Mouse (Mus musculus) hematopoietic stem cell, adult 5-6 weeks (primary cell): Measurements from ENCODE around the gene Mt2. TPM values are rescaled to one million over a fixed set of nuclear protein-coding genes. Genes with fewer than 3 reads are reported as not detected.
A peak's percentile ranks its signal among the peaks of the same experiment; 100 is the strongest.

Experiments
- ATAC-seq, 2 experiments: fragments of 125-278 bp in 1 of 2; replicated peaks in 1 of 2; 2 replicates each; pipeline ENCODE4 v1.8.0; 2016 to 2017; ENCODE audit warnings: inconsistent platforms in 2 of 2, mild to moderate bottlenecking in 2 of 2, moderate number of reproducible peaks in 2 of 2, low read depth in 1 of 2, moderate TSS enrichment in 1 of 2; ENCODE audit not compliant: low FRiP score in 2 of 2, poor library complexity in 2 of 2, severe bottlenecking in 2 of 2, insufficient read depth in 1 of 2, low TSS enrichment in 1 of 2
- total RNA-seq: library from RNA; stranded (forward); fragments of 172-1452, 232-1000 nt; gene quantifications from 2 replicates; pipeline ENCODE4 v1.2.3, GENCODE M21; 2017

Gene Mt2
- total RNA-seq, 1 experiment from 2014 or later: 52.7 TPM

DNA sequence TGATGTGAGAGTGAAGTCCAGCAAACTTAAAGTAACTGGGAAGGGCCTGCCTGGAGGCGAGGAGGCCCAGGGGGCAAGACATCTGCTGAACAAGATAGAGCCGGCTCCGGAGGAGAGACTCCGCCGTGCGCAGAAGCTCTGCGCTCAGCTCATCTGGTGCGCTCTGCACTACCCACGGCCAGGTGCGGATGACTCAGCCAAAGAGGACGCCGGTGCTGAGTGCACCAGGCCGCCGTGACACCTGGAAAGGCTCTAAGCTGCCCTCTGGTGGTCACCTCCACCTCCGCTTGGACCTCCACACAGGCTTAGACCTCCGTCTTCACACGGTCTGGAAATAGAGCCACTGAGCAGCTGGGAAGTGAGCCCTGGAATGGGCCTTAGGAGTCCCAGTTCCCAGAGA lies 14.1 kb downstream of the Mt2 start:
- ATAC-seq: peak; percentile 24 to 43; a peak in 3 of 4 replicates

DNA sequence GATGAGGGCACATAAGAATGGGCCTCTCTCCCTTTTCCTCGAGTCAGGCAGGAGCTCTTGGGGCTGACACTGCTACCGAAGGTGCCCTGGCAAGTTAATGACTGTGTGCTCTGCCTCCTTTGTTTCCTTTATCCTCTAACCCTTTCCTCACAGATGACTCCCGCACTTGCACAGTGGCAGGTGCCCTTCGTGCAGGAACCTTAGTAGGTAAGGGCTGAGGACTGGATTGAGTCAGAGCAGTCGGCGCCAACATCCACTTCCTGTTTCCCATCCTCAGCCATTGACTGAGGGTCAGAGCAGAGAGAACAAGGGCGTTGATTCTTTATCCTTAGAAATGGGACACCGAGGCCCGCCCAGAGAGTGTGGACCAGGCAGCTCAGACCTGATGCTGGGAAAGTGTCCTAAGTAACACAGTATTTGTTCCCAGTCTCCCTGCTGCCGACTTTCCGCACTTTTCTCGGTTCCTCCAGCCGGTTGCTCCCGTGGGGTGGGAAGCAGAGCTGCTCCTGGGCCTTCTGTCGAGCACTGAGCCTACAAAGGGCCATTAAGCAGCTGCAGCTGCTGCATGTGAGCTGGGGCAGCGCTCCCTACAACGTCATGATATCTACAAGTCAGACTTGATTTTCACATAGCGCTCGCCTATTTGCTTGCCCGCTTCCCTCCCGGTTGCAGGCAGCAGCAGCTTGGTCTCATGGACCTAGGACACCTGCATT lies 15.0 kb downstream of the Mt2 start:
- no peak for ATAC-seq

DNA sequence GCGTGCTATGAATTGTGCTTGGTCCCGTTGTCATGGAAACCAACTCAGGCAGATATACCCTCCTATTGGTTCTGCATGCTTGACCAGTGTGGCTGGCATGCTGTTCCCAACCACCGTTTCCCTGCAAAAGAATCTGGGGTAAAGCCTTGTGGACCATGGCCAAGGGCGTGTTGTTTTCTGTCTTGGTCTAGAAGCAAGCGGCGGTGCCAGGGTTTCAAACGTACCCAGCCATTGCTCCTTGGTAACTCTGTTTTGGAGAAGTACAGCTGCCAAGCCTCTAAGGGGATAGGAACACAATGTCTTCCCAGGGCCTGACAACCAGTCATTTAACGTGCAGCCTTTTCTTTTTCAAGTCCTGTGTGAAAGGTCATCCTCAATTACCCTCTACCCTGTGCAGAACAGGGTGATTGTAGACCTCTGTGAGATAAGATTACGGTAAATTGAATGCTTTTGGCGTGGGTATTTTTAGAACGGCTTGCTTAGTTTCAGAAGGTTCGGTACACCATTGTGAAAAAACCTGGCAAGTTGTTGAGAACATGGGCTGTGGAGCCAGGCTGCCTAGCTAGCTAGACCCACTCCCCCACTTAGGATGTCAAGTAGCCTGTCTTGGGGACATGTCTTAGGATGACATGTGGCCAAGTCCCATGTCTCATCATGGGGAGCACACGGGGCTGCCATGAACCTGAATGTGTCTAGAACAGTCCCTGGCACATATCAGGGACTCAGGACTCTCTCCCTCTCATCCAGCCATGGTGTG lies 17.0 kb downstream of the Mt2 start:
- no peak for ATAC-seq

DNA sequence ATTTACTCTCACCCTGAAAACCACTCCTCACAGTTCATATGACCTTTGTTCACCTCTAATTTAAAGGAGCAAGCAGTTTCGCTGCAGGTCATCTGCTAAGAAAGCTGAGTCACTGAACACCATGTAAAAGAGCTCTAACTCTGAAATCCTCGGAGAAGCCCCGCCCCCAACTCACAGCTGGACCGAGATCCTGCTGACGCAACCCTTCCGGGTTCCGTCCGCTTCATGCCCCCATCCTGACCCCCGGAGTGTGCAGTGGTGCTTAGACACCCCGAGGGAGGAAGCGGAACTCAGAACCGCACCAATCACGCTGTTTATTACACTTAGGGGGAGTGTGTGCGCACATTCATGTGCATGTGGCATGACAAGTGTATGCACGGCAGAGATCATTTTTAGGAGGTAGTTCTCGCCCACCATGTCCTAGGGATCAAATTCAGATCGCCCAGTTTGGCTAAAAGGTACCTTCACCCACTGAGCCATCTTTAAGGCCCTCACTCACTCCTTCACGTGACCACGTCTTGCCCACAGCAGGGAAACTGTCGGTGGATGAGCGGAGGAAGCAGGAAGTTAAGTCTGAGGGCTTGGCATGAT lies 18.7 kb downstream of the Mt2 start:
- peak; percentile 89 to 93 for ATAC-seq

DNA sequence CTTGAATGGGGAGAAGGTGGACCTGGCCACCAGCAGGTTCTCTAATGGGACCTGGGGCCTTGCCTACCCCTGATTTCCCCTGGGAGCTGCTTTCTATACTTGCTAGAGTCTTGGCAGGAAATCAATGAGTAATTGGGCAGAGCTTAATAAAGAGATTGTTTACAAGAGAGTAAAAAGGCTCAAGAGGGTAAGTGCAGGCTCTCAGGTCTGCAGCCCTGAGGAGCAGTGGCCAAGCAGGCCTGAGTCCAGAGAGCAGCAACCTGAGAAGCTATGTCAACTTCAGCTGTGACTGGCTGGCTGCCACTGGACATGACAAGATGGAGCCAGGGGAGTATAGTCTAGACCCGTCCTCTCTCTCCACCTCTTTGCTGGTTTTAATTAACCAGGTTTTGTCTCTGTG lies 20.5 kb downstream of the Mt2 start:
- no peak for ATAC-seq

DNA sequence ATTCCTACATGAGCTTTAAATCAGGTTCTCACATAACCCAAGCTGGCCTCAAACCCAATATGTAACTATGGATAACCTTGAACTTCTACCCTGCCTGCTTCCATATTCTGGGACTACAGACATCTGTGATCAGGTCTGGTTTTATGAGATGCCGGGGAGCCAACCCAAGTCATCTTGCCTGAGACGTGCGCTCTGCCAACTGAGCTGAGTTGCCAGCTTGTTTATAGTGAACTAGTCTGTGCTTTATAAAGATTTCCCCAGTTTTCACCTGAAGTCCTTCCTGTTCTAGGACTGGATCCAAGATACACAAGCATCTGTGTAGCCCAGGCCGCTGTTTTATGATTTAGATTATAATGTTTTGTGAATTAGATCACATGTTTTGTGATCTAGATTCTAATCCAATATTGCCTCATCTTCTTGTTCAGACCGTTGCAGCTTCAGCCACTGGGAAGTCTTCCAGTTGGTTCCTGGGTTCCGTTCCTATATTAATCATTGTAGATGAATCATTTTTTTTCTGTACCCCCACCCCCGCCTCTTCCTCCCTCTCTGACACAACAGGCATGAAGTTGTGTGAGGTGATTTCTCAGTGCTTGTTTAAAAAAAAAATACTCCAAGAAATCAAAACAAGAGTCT lies 22.2 kb downstream of the Mt2 start:
- ATAC-seq: no peak

DNA sequence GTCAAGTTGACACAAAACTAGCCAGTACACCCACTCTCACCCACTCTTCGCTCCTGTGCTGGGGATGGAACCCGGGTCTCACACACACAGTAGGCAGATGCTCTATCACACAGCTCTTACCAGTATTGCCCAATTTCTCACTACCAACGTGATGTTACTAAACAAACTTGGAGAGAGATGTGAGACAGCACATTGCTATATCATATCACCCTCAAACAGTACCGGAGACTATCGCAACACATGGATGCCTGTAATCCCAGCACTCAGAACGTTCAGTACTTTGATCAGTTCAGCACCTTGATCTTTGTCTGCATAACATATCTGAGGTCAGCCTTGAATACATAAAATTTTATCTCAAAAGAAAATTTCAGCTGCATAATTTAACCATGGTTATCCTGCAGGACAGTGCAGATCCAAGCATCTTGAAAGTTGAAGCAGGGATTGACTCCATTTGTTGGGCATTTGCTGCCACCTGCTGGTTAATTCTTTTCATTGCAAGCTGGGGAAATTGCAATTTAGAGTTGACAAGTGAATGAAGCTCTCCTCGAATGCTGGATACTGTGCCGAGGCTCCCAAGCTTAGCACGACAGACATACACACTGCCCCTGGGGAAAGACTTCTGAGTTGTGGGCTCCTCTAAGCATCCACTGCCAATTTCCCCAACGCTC lies 26.9 kb downstream of the Mt2 start:
- ATAC-seq: peak; percentile 49 to 64; a peak in 2 of 4 replicates

DNA sequence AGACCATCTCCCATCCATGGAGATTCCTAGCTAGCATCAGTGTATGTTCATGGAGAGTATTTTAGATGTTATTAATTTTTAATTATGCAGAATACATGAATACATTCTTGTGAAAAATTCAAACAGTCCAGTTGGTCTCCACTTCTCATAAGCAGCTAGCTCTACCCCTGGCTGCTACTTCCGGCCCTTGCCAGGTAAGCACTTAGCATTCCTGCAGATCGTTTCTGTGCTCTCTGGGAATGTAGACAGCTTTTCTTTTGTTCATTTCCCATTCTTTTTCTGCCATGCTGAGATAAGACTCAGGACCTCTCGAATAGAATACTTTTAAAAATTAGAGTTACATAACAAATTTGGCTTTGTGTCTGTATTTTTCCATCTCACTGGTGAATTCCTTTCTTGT lies 31.6 kb downstream of the Mt2 start:
- ATAC-seq: no peak

DNA sequence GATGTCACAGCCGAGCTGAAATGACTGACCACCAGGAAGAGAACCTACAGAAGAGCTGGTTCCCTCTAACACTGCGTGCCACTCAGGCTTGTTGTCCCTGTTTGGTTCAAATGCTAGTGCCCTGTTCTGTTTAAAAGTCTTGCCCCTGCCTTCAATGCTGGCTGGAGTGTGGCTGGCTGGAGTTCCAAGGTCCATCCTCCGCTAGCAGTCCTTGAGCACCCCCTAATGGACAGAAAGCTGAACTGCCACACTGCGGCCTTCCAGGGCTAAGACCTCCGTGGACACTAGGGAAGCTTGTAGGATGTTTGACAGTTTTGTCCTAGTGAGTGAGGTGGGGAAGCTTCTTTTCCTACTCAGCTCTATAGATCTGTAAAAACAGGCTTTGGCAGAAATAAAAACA lies 33.3 kb downstream of the Mt2 start:
- peak; percentile 89 to 97 for ATAC-seq

DNA sequence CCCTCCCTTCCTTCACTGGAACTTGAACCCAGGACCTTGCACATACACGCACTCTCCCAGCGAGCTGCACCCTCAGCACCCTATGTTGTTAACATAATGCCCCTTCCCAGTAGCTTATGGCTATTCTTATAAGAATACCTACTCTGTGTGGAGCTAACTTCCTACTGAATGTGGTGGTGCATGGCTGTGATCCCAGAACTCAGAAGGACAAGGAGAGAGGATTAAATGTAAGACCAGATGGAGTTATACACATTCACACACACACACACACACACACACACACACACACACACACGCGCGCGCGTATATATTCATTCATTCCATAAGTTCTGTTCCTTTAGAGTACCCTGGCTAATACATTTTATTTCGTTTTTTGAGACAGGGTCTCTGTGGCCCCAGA lies 33.8 kb downstream of the Mt2 start:
- no peak for ATAC-seq

DNA sequence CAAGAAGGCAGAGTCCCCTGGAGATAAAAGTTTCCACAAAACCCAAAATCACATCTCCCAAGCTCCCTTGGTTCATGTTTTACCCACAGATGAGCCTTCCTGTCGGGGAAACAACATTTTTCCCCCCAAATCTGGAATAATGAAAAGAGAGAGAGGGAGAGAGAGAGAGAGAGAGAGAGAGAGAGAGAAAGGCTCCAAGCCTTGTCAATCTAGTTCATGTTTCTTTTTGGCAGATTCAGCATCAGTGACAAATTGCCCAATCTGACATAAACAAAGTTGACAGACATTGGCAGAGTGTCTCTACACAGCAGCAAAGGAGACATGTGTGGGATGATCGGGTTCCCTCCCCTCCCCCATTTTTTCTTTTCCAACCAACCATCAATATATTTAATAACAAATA lies 35.0 kb downstream of the Mt2 start:
- no peak for ATAC-seq

DNA sequence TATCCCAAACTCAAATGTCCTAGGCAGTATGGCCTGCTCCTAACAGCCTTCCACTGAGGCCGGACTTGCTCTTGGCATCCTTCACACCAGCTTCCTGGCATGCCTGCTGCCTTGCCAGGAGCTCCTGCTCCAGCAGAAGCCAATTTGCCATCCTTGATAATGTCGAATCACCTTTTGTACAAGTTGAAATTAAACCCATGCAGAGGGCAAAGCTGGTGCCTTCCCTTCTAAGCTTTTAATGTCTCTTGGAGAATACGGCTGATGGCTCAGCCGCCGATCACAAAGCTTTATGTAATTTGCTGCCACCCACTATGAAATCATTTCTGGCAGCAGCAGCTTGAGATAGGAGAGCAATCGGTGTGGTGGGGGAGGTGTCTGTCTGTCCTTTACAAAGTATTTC lies 37.2 kb downstream of the Mt2 start:
- ATAC-seq: no peak

DNA sequence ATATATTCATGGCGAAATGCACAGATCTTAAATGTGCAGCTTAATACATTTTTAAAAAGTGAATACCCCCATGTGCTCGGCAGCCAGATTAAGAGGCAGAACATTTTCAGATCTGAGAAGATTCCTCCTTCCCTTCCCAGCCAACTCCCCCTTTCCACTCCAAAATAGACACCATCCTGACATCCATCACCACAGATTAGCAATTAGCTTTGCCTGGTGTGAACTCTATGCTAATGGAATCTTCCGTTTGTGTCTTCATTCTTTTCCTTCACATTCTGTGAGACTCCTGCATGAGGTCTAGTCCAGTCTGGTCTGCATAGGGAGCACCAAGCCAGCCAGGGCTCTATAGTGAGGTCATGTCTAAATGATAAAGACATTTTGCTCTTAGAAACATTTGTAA lies 37.8 kb downstream of the Mt2 start:
- no peak for ATAC-seq

DNA sequence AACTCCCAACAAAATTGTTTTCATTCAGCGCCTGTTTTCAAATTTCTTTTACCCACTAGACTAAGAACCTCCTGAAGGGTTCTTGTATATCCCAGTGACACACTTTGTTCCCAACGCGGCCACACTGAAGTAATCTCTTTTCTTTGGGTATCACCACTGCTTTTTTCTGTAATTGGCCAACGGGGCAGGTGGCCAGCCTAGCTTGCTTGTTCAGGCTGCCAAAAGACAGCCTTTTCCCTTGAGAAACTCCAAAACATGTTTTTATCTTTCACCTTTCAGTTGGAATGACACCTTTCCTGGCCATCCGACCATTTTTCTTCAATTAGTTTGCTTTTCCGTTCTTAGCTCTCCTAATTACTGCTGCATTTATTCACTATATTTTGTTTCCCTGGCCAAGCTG lies 41.4 kb downstream of the Mt2 start:
- ATAC-seq: no peak

DNA sequence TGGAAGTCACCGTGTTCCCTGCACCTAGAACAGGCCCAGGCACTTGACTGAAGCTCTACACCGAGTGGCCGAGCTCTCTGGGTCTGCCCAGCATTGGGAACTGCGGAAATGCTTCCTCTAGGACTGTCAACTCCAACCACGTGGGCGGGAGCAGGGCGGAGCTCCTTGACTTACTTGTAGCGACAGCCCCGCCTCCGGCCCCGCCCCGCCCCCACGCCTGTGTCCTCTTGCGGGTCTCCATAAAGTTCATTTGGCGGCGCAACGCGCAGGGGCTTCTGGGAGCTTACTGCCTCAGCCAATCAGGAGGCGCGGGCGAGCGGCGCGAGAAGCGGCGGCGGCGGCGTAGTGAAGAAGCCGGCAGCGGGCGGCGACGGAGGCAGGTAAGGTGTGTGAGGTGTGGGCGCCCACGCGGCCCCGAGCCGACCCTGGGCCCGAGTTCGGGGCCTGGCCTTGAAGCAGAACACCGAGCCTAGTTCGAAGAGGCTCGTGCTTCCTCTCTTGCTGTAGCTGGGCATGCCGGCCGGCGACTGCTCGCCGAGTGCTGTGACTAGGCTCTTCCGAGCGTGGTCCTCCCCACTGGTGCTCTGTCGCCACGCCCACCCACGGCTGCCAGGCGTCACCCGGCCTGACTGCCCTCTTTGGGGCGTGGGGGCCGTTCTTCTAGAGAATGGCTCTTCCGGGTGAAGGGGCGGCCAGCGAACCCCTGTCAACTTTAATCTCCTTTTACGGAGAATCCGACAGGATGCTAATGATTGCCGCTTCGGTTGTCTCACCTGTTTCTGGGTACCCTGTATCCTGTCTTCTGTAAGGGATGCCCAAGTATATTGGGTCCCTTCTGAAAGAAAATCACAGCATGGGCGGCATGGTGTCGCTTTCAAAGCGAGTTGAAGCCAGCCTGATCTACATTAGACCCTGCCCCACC lies 42.0 kb downstream of the Mt2 start, which contains the start of gene Nup93:
Nup93 (plus strand) TSS at position 313 of the 922 bp plus-strand sequence.
- ATAC-seq: peak; percentile 94 to 98
